Mouse (Mus musculus): ENCODE results near the gene Tmem107. TPM values are rescaled to one million over a fixed set of nuclear protein-coding genes. Genes with fewer than 3 reads are reported as not detected.

The Tmem107 gene
- total and polyA plus RNA-seq, 2 experiments from 2014 or later = 27.8 to 61.8 TPM

GRCm38 (mm10) chr11:69073951-69074775 is 3.6 kb downstream of the Tmem107 start:
- Histone ChIP-seq H3K4me1 (ENCODE audit: insufficient read depth, low read length) (peaks cover 9% of the 10 kb centered on the region; the same call in 1 of the 2 replicates), H3K36me3 (ENCODE audit: insufficient read depth, low read length) (no peaks in the 10 kb centered on the region), H3K4me2 (ENCODE audit: low read depth, low read length, poor library complexity, severe bottlenecking) (0 out of 2 replicates have a peak overlapping the region, but pooled peaks have one; percentile 9), H3K4me3 (ENCODE audit: low read depth, low read length) (no peak overlapping the region), H3K9ac (replicated peaks; ENCODE audit: low read length, poor library complexity, severe bottlenecking) (no peak overlapping the region), H3K27ac (ENCODE audit: low read depth, low read length) (peak overlapping the region; percentile 93; the same call in 1 of the 2 replicates), H3K27me3 (ENCODE audit: insufficient read depth, low read length) (no peaks in the 10 kb centered on the region), H3K9me3 (ENCODE audit: low read length) (no peaks in the 10 kb centered on the region)
- ATAC-seq (ENCODE audit: low FRiP score) = no peak
- no peak for DNase-seq (ENCODE audit: low spot score)
- 33% methylated on average over 6 of the region's 6 CpGs for WGBS
- no peak for TF ChIP-seq CTCF (IDR thresholded peaks at IDR 0.05)

GRCm38 (mm10) chr11:69074776-69075069 is 4.1 kb downstream of the Tmem107 start:
- H3K4me1 ChIP-seq (ENCODE audit: insufficient read depth, low read length) = peaks cover 9% of the 10 kb centered on the region; the same call in 1 of the 2 replicates
- H3K9me3 ChIP-seq (ENCODE audit: low read length) = no peaks in the 10 kb centered on the region
- 55% methylated on average over 2 of the region's 2 CpGs for WGBS
- H3K27me3 ChIP-seq (ENCODE audit: insufficient read depth, low read length) = no peaks in the 10 kb centered on the region
- no peaks in the 10 kb centered on the region for H3K36me3 ChIP-seq (ENCODE audit: insufficient read depth, low read length)
- ATAC-seq (ENCODE audit: low FRiP score) (no peak), DNase-seq (ENCODE audit: low spot score) (no peak)
- H3K27ac ChIP-seq (ENCODE audit: low read depth, low read length) = no peak overlapping the region
- H3K4me3 ChIP-seq (ENCODE audit: low read depth, low read length) = no peak overlapping the region
- TF ChIP-seq CTCF (IDR thresholded peaks at IDR 0.05) = no peak
- H3K4me2 ChIP-seq (ENCODE audit: low read depth, low read length, poor library complexity, severe bottlenecking) = no peak overlapping the region
- no peak overlapping the region for H3K9ac ChIP-seq (replicated peaks; ENCODE audit: low read length, poor library complexity, severe bottlenecking)

- Histone ChIP-seq H3K4me2 (ENCODE audit: low read depth, low read length, poor library complexity, severe bottlenecking) (no peak overlapping the region), H3K9me3 (ENCODE audit: low read length) (no peaks in the 10 kb centered on the region), H3K9ac (replicated peaks; ENCODE audit: low read length, poor library complexity, severe bottlenecking) (no peak overlapping the region), H3K36me3 (ENCODE audit: insufficient read depth, low read length) (no peaks in the 10 kb centered on the region), H3K27ac (ENCODE audit: low read depth, low read length) (no peak overlapping the region), H3K27me3 (ENCODE audit: insufficient read depth, low read length) (no peaks in the 10 kb centered on the region), H3K4me1 (ENCODE audit: insufficient read depth, low read length) (peaks cover 9% of the 10 kb centered on the region; the same call in 1 of the 2 replicates), H3K4me3 (ENCODE audit: low read depth, low read length) (no peak overlapping the region)
- 50% methylated on average over 8 of the region's 9 CpGs for WGBS
- no peak for TF ChIP-seq CTCF (IDR thresholded peaks at IDR 0.05)
- DNase-seq (ENCODE audit: low spot score) = no peak
- ATAC-seq (ENCODE audit: low FRiP score) = no peak
These were observed 5.3 kb downstream of the Tmem107 start for GRCm38 (mm10) chr11:69075764-69076479.

- H3K9ac ChIP-seq (replicated peaks; ENCODE audit: low read length, poor library complexity, severe bottlenecking) = no peak overlapping the region
- no peak overlapping the region for H3K4me3 ChIP-seq (ENCODE audit: low read depth, low read length)
- TF ChIP-seq CTCF (IDR thresholded peaks at IDR 0.05) = no peak
- no peak for DNase-seq (ENCODE audit: low spot score)
- no peaks in the 10 kb centered on the region for H3K36me3 ChIP-seq (ENCODE audit: insufficient read depth, low read length)
- no peak for ATAC-seq (ENCODE audit: low FRiP score)
- H3K27ac ChIP-seq (ENCODE audit: low read depth, low read length) = no peak overlapping the region
- H3K9me3 ChIP-seq (ENCODE audit: low read length) = no peaks in the 10 kb centered on the region
- no peaks in the 10 kb centered on the region for H3K27me3 ChIP-seq (ENCODE audit: insufficient read depth, low read length)
- H3K4me2 ChIP-seq (ENCODE audit: low read depth, low read length, poor library complexity, severe bottlenecking) = no peak overlapping the region
- WGBS = 53% methylated on average over 5 of the region's 5 CpGs
- peaks cover 5% of the 10 kb centered on the region; the same call in 1 of the 2 replicates for H3K4me1 ChIP-seq (ENCODE audit: insufficient read depth, low read length)
These were observed 6.0 kb downstream of the Tmem107 start for GRCm38 (mm10) chr11:69076572-69076971.

- ATAC-seq (ENCODE audit: low FRiP score) = no peak
- no peak for DNase-seq (ENCODE audit: low spot score)
These were observed 6.7 kb downstream of the Tmem107 start for GRCm38 (mm10) chr11:69077316-69077715.

GRCm38 (mm10) chr11:69078041-69078440 is 7.4 kb downstream of the Tmem107 start:
- Histone ChIP-seq H3K9me3 (ENCODE audit: low read length) (no peaks in the 10 kb centered on the region), H3K27me3 (ENCODE audit: insufficient read depth, low read length) (no peaks in the 10 kb centered on the region), H3K4me1 (ENCODE audit: insufficient read depth, low read length) (no peaks in the 10 kb centered on the region), H3K27ac (ENCODE audit: low read depth, low read length) (no peak overlapping the region), H3K4me2 (ENCODE audit: low read depth, low read length, poor library complexity, severe bottlenecking) (no peak overlapping the region), H3K4me3 (ENCODE audit: low read depth, low read length) (no peak overlapping the region), H3K9ac (replicated peaks; ENCODE audit: low read length, poor library complexity, severe bottlenecking) (no peak overlapping the region), H3K36me3 (ENCODE audit: insufficient read depth, low read length) (no peaks in the 10 kb centered on the region)
- WGBS = 86% methylated on average over 6 of the region's 6 CpGs
- ATAC-seq (ENCODE audit: low FRiP score) = no peak
- no peak for TF ChIP-seq CTCF (IDR thresholded peaks at IDR 0.05)
- DNase-seq (ENCODE audit: low spot score) = no peak

More at GRCm38 (mm10) chr11:69077316-69077715, 6.7 kb downstream of the Tmem107 start:
- WGBS = 86% methylated on average over 9 of the region's 9 CpGs
- TF ChIP-seq CTCF (IDR thresholded peaks at IDR 0.05) = no peak
- Histone ChIP-seq H3K36me3 (ENCODE audit: insufficient read depth, low read length) (no peaks in the 10 kb centered on the region), H3K9ac (replicated peaks; ENCODE audit: low read length, poor library complexity, severe bottlenecking) (no peak overlapping the region), H3K9me3 (ENCODE audit: low read length) (no peaks in the 10 kb centered on the region), H3K4me2 (ENCODE audit: low read depth, low read length, poor library complexity, severe bottlenecking) (no peak overlapping the region), H3K27me3 (ENCODE audit: insufficient read depth, low read length) (no peaks in the 10 kb centered on the region), H3K4me3 (ENCODE audit: low read depth, low read length) (no peak overlapping the region), H3K27ac (ENCODE audit: low read depth, low read length) (no peak overlapping the region), H3K4me1 (ENCODE audit: insufficient read depth, low read length) (peaks cover under 1% of the 10 kb centered on the region; the same call in 1 of the 2 replicates)
